Mouse (Mus musculus): ENCODE results near the gene Dock10.
"Not testable (repeated sequence)": the region's sequence is repeated elsewhere in the genome, so short reads cannot be mapped to it uniquely, and the experiment has no call there.

GRCm38 (mm10) chr1:80749122-80749521, 9.2 kb downstream of the Dock10 start:
- TF ChIP-seq EP300, CTCF (IDR thresholded peaks at IDR 0.05; ENCODE audit: low read depth): not testable (repeated sequence)
